Mouse (Mus musculus): ENCODE results near the gene Gm21969.

DNA sequence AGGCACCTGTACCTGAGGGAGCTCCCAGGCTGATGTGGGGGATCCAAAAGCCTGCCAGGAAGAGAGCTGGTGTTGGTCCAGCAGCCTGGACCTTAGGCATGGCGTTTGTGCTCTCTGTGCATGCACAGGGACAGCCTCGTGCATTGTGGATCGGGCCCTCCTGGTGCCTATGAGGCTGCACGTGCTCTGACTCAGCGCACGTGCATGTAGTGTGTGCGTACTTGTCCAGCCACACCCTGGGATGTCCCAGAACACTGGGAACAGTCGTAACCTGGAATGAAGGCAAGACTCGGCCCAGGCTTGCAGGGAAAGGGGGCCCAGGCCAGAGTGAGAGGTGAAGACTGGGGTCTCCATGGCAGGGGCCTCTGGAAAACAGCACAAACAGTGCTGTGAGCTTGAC, 34.9 kb downstream of the Gm21969 start:
- TF ChIP-seq CTCF (IDR thresholded peaks at IDR 0.05; ENCODE audit: control insufficient read depth, insufficient read depth, low read length): no peak
- no peak for TF ChIP-seq POLR2A (IDR thresholded peaks at IDR 0.05; ENCODE audit: borderline replicate concordance, control insufficient read depth, low read depth, low read length)

Measured in bone marrow, adult 2 months (tissue).